Mouse (Mus musculus) G1E (cell line): ENCODE results near the gene Pfkp.

ENCODE experiments used
- CTCF ChIP-seq: IDR thresholded peaks from 2 replicates; pipeline ENCODE4 v1.5.1; 2012; ENCODE audit warnings: low read depth, low read length, inconsistent platforms, mixed read lengths
- POLR2AphosphoS5 ChIP-seq: IDR thresholded peaks from 2 replicates; pipeline ENCODE4 v1.6.1; 2012; ENCODE audit warnings: low read depth, low read length, inconsistent platforms; ENCODE audit not compliant: insufficient replicate concordance

GRCm38 (mm10) chr13:6590846-6591245 lies 57.7 kb downstream of the Pfkp start:
- no peak for TF ChIP-seq CTCF
- TF ChIP-seq POLR2AphosphoS5 = no peak
